Mouse (Mus musculus) c-Kit-positive CD71-negative TER-119-negative erythroid progenitor cells, embryonic 14.5 days (primary cell): ENCODE data around the gene Sf3a3.
"Not testable (repeated sequence)": the region's sequence is repeated elsewhere in the genome, so short reads cannot be mapped to it uniquely, and the experiment has no call there.

Experiments
- DNase-seq: peaks from one replicate; pipeline ENCODE4 v3.0.0-alpha.2; 2013; ENCODE audit warnings: low read depth

Sf3a3 gene

GRCm38 (mm10) chr4:124700248-124700971 is 14.2 kb upstream of the Sf3a3 start, which contains the start of gene Fhl3:
Gene Fhl3, plus strand, starts transcription at chr4:124700701.
- DNase-seq = no peak

GRCm38 (mm10) chr4:124701052-124701845 is 13.3 kb upstream of the Sf3a3 start:
- DNase-seq = no peak

GRCm38 (mm10) chr4:124701916-124702315 is 12.7 kb upstream of the Sf3a3 start:
- no peak for DNase-seq

- DNase-seq = no peak
Observed at GRCm38 (mm10) chr4:124703406-124703805, 11.2 kb upstream of the Sf3a3 start.

DNA sequence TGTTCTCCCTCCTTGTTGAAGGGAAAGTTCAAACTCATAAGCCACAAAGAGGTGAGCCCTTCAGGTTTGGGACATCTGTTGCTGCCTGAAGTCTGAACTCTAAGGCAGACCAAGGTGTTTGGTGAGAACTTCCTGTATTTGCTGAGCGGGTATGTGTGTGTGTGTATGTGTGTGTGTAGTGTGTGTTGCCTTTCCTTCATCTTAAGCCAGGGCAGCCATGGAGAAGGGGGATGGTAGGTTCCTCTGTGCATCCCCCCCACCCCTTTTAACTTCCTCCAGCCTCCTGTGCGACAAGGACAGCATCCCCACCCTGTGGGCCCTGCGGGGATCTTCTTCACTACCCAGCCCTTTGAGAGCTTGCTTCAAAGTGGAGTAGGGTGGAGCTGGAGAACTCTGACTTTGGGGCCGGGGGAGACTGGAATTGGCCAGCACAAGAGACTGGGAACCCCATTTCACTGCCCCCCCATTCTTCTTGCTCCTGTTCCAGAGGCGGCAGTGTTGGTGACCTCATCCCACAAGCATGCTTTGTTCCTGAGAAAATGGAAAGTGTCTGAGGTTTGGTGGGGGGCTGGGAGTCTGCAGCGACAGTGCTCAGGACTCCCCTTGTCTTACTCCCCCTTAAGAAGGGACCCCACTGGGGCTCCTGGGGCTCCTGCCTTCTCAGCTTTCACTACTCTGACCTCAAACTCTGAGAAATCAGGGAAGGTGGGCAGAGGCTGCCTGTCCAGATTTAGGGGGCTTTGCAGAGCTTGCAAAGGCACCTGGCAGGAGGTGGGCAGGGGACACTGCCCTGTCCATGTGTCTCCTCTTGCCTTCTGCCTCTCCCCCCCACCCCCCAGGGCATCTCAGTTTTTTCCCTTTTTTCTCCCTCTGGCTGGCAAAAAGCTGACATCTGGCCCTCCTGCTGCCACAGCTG is 10.4 kb upstream of the Sf3a3 start:
- DNase-seq = no peak

DNA sequence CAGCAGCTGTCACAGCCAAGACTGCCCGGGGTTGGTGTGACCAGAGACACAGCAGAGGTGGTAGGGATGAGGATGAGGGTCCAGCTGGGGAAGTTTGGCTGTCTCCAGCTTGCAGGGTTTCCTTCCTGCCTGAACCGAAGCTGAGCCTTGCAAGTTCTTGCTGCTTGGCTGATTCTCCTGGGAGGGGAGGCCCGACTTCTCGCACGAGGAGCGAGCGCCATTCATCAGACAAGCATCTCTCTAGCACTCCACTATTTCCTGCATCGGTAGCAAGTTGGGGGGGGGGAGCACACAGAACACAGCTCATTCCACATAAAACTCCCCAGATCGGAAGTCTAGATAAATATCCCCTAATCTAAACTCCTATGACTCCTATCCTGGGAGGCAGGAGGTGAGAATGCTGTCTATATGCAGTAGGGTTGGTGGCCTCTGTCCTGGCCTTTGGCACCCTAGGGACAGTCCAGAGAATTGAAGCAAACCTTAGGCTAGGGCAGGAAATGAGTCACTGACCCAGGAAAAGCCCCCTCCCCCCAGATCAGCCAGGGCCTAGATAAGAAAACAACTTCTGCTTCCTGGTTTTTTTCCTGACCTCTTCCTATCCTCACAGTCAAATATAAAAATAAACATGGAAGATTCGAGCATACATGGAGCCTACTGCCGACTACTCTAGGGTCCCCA is 9.6 kb upstream of the Sf3a3 start:
- DNase-seq = no peak

- DNase-seq = no peak
Observed at GRCm38 (mm10) chr4:124705661-124706269, 8.8 kb upstream of the Sf3a3 start.

DNA sequence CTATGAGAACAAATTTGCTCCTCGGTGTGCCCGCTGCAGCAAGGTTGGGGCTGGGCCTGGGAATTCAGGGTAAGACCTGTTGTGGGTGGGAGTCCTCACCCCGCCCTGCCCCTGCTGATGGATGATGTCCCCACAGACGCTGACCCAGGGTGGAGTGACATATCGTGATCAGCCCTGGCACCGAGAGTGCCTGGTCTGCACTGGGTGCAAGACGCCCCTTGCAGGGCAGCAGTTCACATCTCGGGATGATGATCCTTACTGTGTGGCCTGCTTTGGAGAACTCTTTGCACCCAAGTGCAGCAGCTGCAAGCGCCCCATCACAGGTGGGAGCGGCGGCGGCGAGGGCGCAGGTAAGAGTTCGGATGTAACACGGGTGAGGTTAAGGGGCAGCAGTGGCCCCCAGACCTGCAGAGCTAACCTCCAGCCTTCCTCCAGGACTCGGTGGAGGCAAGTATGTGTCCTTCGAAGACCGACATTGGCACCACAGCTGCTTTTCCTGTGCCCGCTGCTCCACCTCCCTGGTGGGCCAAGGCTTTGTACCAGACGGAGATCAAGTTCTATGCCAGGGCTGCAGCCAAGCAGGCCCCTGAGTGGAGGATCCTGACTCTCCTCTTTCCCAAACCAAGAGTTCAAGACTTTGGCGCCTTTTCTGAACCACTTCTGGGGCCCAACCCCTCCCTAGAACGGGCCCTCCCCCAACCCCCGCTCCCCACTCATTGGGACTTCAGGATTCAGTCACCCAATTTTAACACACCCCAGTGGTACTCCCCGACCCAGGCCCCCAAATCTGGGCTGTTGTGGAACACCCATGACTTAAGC is 7.0 kb upstream of the Sf3a3 start:
- not testable (repeated sequence) for DNase-seq

DNA sequence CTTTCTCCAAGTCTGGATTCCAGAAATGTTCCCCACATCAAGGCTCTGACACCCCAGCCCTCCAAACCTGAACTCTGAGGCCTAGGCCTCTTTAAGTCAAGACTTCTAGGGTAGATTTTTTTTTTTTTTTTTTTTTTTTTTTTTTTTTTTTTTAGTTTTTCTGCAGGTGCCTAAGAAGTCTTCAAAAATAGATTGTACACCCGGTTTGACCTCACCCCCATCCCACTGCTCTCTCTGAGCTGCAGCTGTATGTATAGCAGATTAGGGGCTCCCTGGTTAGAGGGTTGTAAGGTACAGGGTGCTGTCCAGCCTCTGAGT is 6.4 kb upstream of the Sf3a3 start:
- DNase-seq = not testable (repeated sequence)

DNA sequence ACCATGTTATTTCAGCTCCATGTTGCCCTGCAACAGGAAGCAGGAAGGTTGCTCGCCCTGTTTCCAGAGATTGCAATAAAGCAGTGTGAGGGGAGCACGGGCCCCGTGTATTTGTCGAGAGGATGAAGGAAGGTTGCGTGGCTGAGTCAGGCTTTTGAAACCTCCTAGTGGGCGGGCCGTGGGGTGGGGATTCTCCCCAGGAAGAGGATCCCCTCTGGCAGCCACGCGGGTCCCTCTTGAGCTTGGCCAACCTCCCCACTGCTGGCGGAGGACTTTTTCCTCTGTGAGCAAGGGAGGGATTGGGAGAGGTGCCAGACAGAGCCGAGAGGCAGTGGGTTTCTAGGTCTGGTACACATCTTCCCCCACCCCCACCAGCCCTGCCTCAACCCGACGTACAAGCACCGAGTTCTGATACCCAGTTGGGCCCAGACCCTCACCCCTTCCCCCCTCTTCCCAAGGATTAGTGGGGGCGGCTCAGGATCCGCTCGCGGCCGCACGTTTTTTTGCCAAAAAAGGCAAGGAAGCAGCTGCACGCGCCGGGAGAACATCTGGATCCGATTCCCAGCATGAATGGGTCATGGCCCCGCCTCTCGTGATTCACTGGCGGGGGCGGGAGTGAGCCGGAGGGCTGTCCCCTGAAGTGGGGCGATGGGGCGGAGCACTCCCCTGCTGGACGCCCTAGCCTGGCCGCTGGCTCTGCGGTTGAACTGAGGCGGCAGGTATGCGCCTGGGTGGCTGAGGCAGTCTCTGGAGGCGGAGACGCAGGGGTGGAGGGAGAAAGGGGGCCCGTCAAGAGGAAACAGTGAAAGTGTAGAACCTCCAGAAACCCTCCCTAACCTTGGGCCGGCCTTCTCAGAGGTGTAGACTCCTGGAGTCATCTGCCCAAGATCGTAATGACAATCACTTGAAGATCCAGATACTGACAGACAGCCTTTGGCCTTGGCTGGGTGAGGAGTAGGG is 5.8 kb upstream of the Sf3a3 start:
- DNase-seq = peak; percentile 76

DNA sequence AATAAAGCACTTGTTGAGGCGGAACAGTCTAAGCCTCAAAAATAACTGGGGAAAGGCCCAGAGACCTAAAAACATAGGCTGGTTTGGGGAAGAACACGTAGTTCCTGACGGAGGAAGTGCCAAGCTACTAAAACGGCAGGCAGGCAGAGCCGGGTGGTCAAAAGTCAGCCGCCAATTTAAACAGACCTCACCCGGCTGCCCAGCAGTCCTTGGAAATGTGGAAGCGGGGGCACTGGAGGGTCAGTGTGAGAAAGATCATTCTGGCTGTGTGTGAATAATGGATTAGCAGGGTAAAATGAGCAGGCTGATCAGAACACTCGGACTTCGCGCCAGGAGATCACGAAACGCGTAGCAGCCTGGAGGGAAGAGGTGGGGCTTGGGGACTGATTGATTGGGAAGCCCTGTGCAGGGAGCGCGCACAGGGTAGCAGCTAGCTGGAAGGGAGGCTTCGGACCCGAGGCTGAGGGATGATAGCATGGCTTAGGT is 4.6 kb upstream of the Sf3a3 start:
- no peak for DNase-seq

DNA sequence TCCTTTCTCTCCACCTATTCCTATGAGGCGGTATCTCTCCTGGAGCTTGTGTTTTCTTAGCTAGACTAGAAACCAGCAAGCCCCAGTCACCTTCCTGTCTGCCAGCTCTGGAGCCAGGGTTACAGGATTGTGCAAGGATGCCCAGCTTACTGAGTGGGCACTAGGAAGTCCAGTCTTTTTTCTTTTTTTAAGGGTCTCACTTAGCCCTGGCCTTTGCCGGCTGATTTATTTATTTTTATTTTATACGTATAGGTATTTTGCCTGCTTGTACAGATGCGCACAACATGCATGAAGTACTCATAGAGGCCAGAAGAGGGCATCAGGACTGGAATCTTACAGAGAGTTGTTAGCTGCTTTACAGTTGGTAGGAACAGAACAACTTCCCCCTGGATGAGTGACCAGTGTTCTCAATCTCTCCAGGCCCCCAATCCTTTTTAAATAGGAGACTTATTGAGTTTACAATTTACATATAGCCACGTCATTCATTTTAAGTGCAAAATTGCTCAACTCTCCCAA is 3.7 kb upstream of the Sf3a3 start:
- DNase-seq = no peak

DNA sequence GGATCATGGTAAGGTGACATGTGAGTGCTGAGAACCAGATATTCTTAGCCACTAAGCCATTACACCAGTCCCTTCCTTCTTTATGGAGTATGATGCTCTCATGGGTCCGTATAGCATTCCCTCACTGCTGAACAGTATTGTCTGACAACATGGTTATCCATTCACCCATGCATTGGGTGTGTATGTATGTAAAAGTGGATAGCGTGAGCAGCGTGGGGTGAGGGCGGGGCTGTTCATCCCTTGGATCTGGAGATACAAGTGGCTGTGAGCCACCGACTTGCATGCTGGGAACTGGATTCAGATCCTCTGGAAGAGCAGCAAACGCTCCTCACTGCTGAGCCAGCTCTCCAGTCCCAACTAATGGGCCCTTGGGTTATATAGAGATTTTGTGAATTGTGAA is 2.0 kb upstream of the Sf3a3 start:
- no peak for DNase-seq

- DNase-seq = not testable (repeated sequence)
Observed at GRCm38 (mm10) chr4:124713850-124714249, 726 bp upstream of the Sf3a3 start.

DNA sequence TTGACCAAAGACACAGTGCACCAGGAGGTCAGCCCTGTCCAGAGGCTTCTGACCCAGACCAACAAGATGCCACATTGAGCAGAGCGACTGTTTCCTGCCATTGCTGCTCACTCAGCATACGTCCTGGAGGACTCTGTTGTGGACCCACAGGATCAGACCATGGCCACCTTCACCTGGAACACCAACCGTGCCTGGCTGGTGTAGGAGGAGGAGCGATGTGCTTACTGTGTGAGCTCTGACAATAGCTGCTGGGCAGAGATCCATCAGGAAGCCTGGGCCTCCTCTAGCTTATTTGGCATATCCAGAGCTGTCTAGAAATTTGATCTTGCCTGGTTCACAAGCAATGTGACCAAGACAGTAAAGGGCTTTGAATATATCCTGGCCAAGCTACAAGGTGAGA is 4.5 kb downstream of the Sf3a3 start:
- no peak for DNase-seq

- no peak for DNase-seq
Observed at GRCm38 (mm10) chr4:124726121-124726520, 11.5 kb downstream of the Sf3a3 start.

DNA sequence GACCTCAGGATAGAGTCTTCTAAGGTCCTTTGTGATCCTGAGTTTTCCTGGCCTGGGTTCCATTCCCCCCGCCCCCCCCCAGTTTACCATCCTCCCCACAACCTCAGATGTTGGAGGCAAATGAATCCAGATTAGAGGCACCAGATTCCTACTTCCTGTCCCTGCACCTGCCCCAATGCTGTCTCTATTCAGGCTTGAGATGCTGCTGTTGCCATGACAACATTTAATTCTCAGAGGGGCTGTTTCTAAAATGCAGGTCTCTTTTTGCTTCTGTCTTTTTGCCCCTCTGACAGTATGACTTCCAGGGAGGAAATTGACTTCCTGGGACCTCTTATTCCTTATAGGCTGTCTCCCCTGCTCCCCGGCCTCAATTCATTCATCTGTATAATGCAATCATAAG is 22.4 kb downstream of the Sf3a3 start:
- DNase-seq = no peak

- no peak for DNase-seq
Observed at GRCm38 (mm10) chr4:124737486-124737885, 22.9 kb downstream of the Sf3a3 start.

GRCm38 (mm10) chr4:124738013-124738412 is 23.4 kb downstream of the Sf3a3 start:
- DNase-seq = no peak
